Mouse (Mus musculus): ENCODE results near the gene Pkib. TPM values are rescaled to one million over a fixed set of nuclear protein-coding genes. Genes with fewer than 3 reads are reported as not detected.

Pkib gene
- polyA plus RNA-seq, 1 experiment from 2014 or later = 1.3 TPM

DNA sequence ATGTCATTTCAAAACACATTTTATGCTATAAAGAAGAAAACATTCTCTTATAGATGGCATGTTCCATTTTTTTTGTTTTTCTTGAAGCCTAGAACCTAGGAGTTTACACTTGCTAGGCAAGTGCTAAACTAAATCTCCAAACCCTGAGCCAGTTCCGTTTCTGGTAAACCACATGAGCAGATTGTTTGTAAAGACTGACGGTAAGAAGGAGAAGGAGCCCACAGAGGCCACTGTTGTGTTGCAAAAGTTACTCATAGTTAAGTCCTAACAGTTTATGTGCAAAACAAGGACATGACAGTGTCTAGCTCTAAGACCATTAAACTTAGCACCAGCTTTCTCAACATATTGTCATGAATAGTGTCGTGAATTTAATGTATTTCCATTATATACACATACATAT is 99.9 kb downstream of the Pkib start:
- Histone ChIP-seq H3K9ac (no peak overlapping the region), H3K27ac (ENCODE audit: poor library complexity, severe bottlenecking) (no peak overlapping the region), H3K4me2 (no peak overlapping the region), H3K27me3 (replicated peaks) (no peaks in the 10 kb centered on the region), H3K4me1 (replicated peaks) (peaks cover 7% of the 10 kb centered on the region; the same call in 1 of the 2 replicates), H3K36me3 (no peaks in the 10 kb centered on the region), H3K9me3 (replicated peaks) (no peaks in the 10 kb centered on the region), H3K4me3 (no peak overlapping the region)
- no peak for ATAC-seq (ENCODE audit: insufficient number of reproducible peaks, low FRiP score)
- 78% methylated on average over 3 of the region's 3 CpGs for WGBS

- WGBS = 75% methylated on average over 4 of the region's 4 CpGs
- Histone ChIP-seq H3K4me2 (no peak overlapping the region), H3K27ac (ENCODE audit: poor library complexity, severe bottlenecking) (no peak overlapping the region), H3K27me3 (replicated peaks) (no peaks in the 10 kb centered on the region), H3K9ac (no peak overlapping the region), H3K4me3 (no peak overlapping the region), H3K36me3 (no peaks in the 10 kb centered on the region), H3K9me3 (replicated peaks) (no peaks in the 10 kb centered on the region), H3K4me1 (replicated peaks) (no peaks in the 10 kb centered on the region)
- no peak for ATAC-seq (ENCODE audit: insufficient number of reproducible peaks, low FRiP score)
These were observed 109.0 kb downstream of the Pkib start for GRCm38 (mm10) chr10:57740733-57741132.

DNA sequence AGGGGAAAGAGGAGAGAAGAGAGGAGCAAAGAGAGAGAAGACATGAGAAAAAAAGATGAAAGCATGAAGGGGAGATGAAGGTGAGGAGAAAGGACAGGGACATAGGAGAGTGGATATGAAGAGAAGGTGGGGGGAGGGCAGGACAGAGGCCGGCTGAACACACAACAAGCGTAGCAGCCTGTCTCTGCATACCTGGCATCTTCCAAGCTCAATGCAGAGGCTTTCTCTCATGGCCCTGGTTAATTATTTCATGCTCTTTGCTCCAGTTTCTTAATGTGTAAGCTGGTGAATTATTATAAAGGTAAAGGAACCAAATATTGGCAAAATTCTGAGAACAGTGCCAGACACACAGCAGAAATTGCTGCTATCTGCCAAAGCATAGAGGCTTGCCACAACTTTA is 109.6 kb downstream of the Pkib start:
- no peaks in the 10 kb centered on the region for H3K9me3 ChIP-seq (replicated peaks)
- WGBS = 58% methylated on average over 2 of the region's 2 CpGs
- H3K36me3 ChIP-seq = no peaks in the 10 kb centered on the region
- no peak overlapping the region for H3K4me3 ChIP-seq
- H3K9ac ChIP-seq = no peak overlapping the region
- H3K27ac ChIP-seq (ENCODE audit: poor library complexity, severe bottlenecking) = no peak overlapping the region
- H3K4me1 ChIP-seq (replicated peaks) = no peaks in the 10 kb centered on the region
- no peak for ATAC-seq (ENCODE audit: insufficient number of reproducible peaks, low FRiP score)
- no peak overlapping the region for H3K4me2 ChIP-seq
- no peaks in the 10 kb centered on the region for H3K27me3 ChIP-seq (replicated peaks)

DNA sequence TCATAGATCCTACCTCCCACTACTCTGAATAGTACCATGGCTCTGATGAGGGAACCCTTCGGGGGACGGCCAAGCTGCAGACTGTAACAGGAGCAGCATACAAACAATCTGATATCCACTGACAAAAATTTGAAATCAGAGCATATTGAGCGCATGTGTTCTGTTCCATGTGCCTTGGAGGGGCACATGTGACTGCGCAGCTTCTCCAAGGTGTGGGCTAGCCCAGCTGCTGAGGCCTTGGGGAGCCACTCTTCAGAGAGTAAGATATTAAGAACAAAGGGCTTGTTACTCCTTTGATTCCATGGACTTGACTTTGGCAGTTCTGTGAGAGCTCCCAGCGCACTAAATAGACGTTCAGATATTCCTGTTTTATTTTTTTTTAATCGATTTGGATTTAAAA is 111.3 kb downstream of the Pkib start:
- Histone ChIP-seq H3K27me3 (replicated peaks) (no peaks in the 10 kb centered on the region), H3K4me1 (replicated peaks) (no peaks in the 10 kb centered on the region), H3K9me3 (replicated peaks) (no peaks in the 10 kb centered on the region), H3K4me3 (no peak overlapping the region), H3K36me3 (no peaks in the 10 kb centered on the region), H3K4me2 (no peak overlapping the region), H3K27ac (ENCODE audit: poor library complexity, severe bottlenecking) (no peak overlapping the region), H3K9ac (no peak overlapping the region)
- no peak for ATAC-seq (ENCODE audit: insufficient number of reproducible peaks, low FRiP score)
- WGBS = 65% methylated on average over 7 of the region's 7 CpGs

GRCm38 (mm10) chr10:57743606-57744016 is 111.8 kb downstream of the Pkib start:
- no peak overlapping the region for H3K9ac ChIP-seq
- no peaks in the 10 kb centered on the region for H3K36me3 ChIP-seq
- no peaks in the 10 kb centered on the region for H3K4me1 ChIP-seq (replicated peaks)
- H3K4me2 ChIP-seq = peak overlapping the region; percentile 54
- no peaks in the 10 kb centered on the region for H3K9me3 ChIP-seq (replicated peaks)
- 6% methylated on average over 6 of the region's 6 CpGs for WGBS
- ATAC-seq (ENCODE audit: insufficient number of reproducible peaks, low FRiP score) = no peak
- no peaks in the 10 kb centered on the region for H3K27me3 ChIP-seq (replicated peaks)
- H3K4me3 ChIP-seq = peak overlapping the region; percentile 44
- no peak overlapping the region for H3K27ac ChIP-seq (ENCODE audit: poor library complexity, severe bottlenecking)

DNA sequence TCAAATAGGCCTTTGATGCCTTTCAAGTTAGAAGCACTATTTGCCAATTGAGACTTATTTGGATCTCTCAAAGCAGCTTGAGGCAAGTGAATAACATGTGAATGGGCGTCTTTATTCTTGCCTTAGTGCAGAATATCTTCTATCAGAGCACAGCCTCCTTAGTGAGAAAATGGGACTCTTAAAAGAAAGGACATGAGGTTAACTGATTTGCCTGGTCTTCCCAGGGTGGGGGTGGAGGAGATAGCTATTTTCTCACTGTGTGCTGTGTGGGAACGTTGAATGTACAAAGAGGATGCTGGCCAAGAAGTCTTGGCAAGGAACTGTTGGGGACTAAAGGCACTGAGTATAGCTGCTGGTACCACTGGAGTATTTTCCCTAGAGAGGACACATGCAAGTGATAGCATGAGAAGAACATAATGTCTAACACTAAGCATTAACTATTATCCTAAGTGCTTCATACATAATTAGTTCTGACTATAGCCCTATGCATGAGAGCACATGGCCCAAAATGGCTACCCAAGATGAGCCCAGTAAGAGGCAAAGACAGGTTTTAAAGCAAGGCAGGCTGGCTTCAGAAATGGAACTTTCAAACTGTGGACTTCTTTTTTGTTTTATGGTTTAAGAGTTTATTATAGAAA is 112.5 kb downstream of the Pkib start:
- H3K4me2 ChIP-seq = no peak overlapping the region
- no peak for ATAC-seq (ENCODE audit: insufficient number of reproducible peaks, low FRiP score)
- WGBS = 46% methylated on average over 2 of the region's 2 CpGs

DNA sequence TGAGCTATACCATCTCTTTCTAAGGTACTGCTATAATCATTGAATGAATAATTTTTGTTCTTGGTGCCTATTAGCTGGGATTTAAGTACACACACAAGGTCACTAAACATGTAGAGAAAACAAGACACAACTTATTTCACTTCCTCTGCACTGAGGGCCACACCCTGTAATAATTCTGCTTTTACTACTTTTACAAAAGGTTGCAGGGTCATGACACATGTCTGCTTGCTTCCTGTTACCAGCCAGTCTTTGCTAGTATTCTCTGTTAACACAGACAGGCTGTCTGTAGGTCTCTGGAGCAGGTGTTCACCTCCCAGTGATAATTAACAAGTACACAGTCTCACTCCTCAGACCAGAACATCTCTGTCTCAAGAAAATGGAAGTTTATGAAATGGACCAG is 113.7 kb downstream of the Pkib start:
- no peaks in the 10 kb centered on the region for H3K36me3 ChIP-seq
- H3K4me2 ChIP-seq = no peak overlapping the region
- no peaks in the 10 kb centered on the region for H3K4me1 ChIP-seq (replicated peaks)
- no peak overlapping the region for H3K4me3 ChIP-seq
- ATAC-seq (ENCODE audit: insufficient number of reproducible peaks, low FRiP score) = no peak
- no peaks in the 10 kb centered on the region for H3K9me3 ChIP-seq (replicated peaks)
- no peak overlapping the region for H3K9ac ChIP-seq
- H3K27ac ChIP-seq (ENCODE audit: poor library complexity, severe bottlenecking) = no peak overlapping the region
- no peaks in the 10 kb centered on the region for H3K27me3 ChIP-seq (replicated peaks)

More for the DNA sequence above, 112.5 kb downstream of the Pkib start:
- no peaks in the 10 kb centered on the region for H3K9me3 ChIP-seq (replicated peaks)
- no peaks in the 10 kb centered on the region for H3K36me3 ChIP-seq
- H3K4me1 ChIP-seq (replicated peaks) = no peaks in the 10 kb centered on the region
- no peak overlapping the region for H3K27ac ChIP-seq (ENCODE audit: poor library complexity, severe bottlenecking)
- H3K27me3 ChIP-seq (replicated peaks) = no peaks in the 10 kb centered on the region
- no peak overlapping the region for H3K4me3 ChIP-seq
- no peak overlapping the region for H3K9ac ChIP-seq

- Histone ChIP-seq H3K4me1 (replicated peaks) (no peaks in the 10 kb centered on the region), H3K4me2 (no peak overlapping the region), H3K9me3 (replicated peaks) (no peaks in the 10 kb centered on the region), H3K4me3 (no peak overlapping the region), H3K27ac (ENCODE audit: poor library complexity, severe bottlenecking) (no peak overlapping the region), H3K9ac (no peak overlapping the region), H3K27me3 (replicated peaks) (no peaks in the 10 kb centered on the region), H3K36me3 (no peaks in the 10 kb centered on the region)
- no peak for ATAC-seq (ENCODE audit: insufficient number of reproducible peaks, low FRiP score)
These were observed 115.3 kb downstream of the Pkib start for GRCm38 (mm10) chr10:57747127-57747526.

- H3K36me3 ChIP-seq = no peaks in the 10 kb centered on the region
- no peak overlapping the region for H3K9ac ChIP-seq
- ATAC-seq (ENCODE audit: insufficient number of reproducible peaks, low FRiP score) = no peak
- H3K4me3 ChIP-seq = no peak overlapping the region
- WGBS = 72% methylated on average over 1 of the region's 1 CpGs
- no peaks in the 10 kb centered on the region for H3K27me3 ChIP-seq (replicated peaks)
- H3K4me2 ChIP-seq = no peak overlapping the region
- no peaks in the 10 kb centered on the region for H3K4me1 ChIP-seq (replicated peaks)
- H3K27ac ChIP-seq (ENCODE audit: poor library complexity, severe bottlenecking) = no peak overlapping the region
- H3K9me3 ChIP-seq (replicated peaks) = no peaks in the 10 kb centered on the region
These were observed 121.6 kb downstream of the Pkib start for GRCm38 (mm10) chr10:57753343-57753742.

- no peaks in the 10 kb centered on the region for H3K36me3 ChIP-seq
- no peak overlapping the region for H3K9ac ChIP-seq
- H3K4me3 ChIP-seq = no peak overlapping the region
- H3K4me2 ChIP-seq = no peak overlapping the region
- H3K27me3 ChIP-seq (replicated peaks) = no peaks in the 10 kb centered on the region
- H3K4me1 ChIP-seq (replicated peaks) = no peaks in the 10 kb centered on the region
- no peak for ATAC-seq (ENCODE audit: insufficient number of reproducible peaks, low FRiP score)
- no peaks in the 10 kb centered on the region for H3K9me3 ChIP-seq (replicated peaks)
- H3K27ac ChIP-seq (ENCODE audit: poor library complexity, severe bottlenecking) = no peak overlapping the region
- 84% methylated on average over 2 of the region's 2 CpGs for WGBS
These were observed 123.5 kb downstream of the Pkib start for GRCm38 (mm10) chr10:57755201-57755736.

DNA sequence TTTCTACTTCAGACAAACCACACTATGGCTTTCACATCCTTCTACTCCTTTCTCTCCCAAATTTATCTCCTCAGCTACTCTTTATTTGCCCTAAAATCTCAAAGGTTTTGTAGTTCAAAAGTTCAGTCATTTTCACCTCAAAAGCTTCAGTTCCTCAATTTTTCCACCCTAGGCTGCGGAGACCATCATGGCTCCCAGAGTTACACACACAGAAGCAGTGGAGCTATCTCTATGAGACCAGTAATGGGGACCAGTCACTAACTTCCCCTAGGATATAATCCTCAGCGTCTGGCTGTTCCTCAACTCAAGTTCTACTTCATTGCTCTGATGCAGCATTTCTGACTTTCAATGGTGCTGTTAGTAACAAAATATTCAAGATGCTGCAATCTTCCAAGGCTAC is 127.2 kb downstream of the Pkib start:
- Histone ChIP-seq H3K4me1 (replicated peaks) (no peaks in the 10 kb centered on the region), H3K9me3 (replicated peaks) (no peaks in the 10 kb centered on the region), H3K27me3 (replicated peaks) (no peaks in the 10 kb centered on the region), H3K4me3 (no peak overlapping the region), H3K9ac (no peak overlapping the region), H3K36me3 (no peaks in the 10 kb centered on the region), H3K27ac (ENCODE audit: poor library complexity, severe bottlenecking) (no peak overlapping the region), H3K4me2 (no peak overlapping the region)
- ATAC-seq (ENCODE audit: insufficient number of reproducible peaks, low FRiP score) = no peak
- WGBS = 82% methylated on average over 2 of the region's 2 CpGs

- no peaks in the 10 kb centered on the region for H3K9me3 ChIP-seq (replicated peaks)
- WGBS = 51% methylated on average over 3 of the region's 3 CpGs
These were observed 128.9 kb downstream of the Pkib start for GRCm38 (mm10) chr10:57760694-57761093.

More at GRCm38 (mm10) chr10:57760694-57761093, 128.9 kb downstream of the Pkib start:
- Histone ChIP-seq H3K4me2 (no peak overlapping the region), H3K27ac (ENCODE audit: poor library complexity, severe bottlenecking) (no peak overlapping the region), H3K4me1 (replicated peaks) (no peaks in the 10 kb centered on the region), H3K4me3 (no peak overlapping the region), H3K9ac (no peak overlapping the region), H3K36me3 (no peaks in the 10 kb centered on the region), H3K27me3 (replicated peaks) (no peaks in the 10 kb centered on the region)
- ATAC-seq (ENCODE audit: insufficient number of reproducible peaks, low FRiP score) = no peak

Measured in heart, embryonic 12.5 days (tissue).